In genomic region chr8:114876161-114876611, GRCm38 (mm10) we compare ENCODE assay signal across 9 mouse cellular contexts.
DNase-seq lines count a peak whose midpoint lies in the region; ATAC-seq and TF ChIP-seq lines count a peak whose summit lies in the region.
"Had no signal": no experiment of that assay in that cellular context is flagged by ENCODE, and none has a peak within 500 bp of the region (broad histone marks: within the 10 kb centered on the region; RNA-seq: fewer than 3 reads in every experiment).

No protein-coding gene starts in this region.

- no peak overlapping the region for H3K9ac ChIP-seq in kidney, postnatal 0 days (ENCODE audit: low read depth, low read length)
- no peak overlapping the region for H3K9ac ChIP-seq in limb, embryonic 12.5 days (replicated peaks)

- peak; percentile 81 for DNase-seq in kidney, postnatal 0 days (ENCODE audit: low spot score)
- no peak for DNase-seq in kidney, adult 9 months
- peak; percentile 53 for DNase-seq in forebrain, embryonic 10.5 days (ENCODE audit: extremely low spot score, low spot score)
- DNase-seq in retina, postnatal 1 day: peak; percentile 84
- DNase-seq in gastrocnemius, postnatal 4 days (ENCODE audit: low spot score in 2 of 2): no peak
- no peak for DNase-seq in left cerebral cortex, postnatal 4 days
- no peak for DNase-seq in right cerebral cortex, postnatal 36 days (ENCODE audit: low spot score in 2 of 2)

- WGBS in kidney, postnatal 0 days: 9% methylated on average over 11 of the region's 11 CpGs
- WGBS in forebrain, embryonic 10.5 days: 10% methylated on average over 11 of the region's 11 CpGs
- 9% methylated on average over 11 of the region's 11 CpGs for WGBS in limb, embryonic 12.5 days

- H3K27me3 ChIP-seq in kidney, postnatal 0 days (ENCODE audit: insufficient read depth, low read length): no peaks in the 10 kb centered on the region
- H3K27me3 ChIP-seq in forebrain, embryonic 10.5 days (ENCODE audit: poor library complexity, severe bottlenecking): peaks cover 49% of the 10 kb centered on the region
- peaks cover 5% of the 10 kb centered on the region for H3K27me3 ChIP-seq in limb, embryonic 12.5 days

- H3K4me2 ChIP-seq in kidney, postnatal 0 days (ENCODE audit: low read length): peak overlapping the region; percentile 8; the same call in 1 of the 2 replicates
- H3K4me2 ChIP-seq in limb, embryonic 12.5 days: peak overlapping the region; percentile 37

- 0 out of 2 replicates have a peak, but pooled peaks have one; percentile 27 for ATAC-seq in kidney, postnatal 0 days (replicated peaks; ENCODE audit: low FRiP score, low read depth)
- no peak for ATAC-seq in limb, embryonic 12.5 days (ENCODE audit: insufficient number of reproducible peaks, insufficient read depth, low FRiP score, low TSS enrichment, low read depth)

- peaks cover 15% of the 10 kb centered on the region for H3K4me1 ChIP-seq in kidney, postnatal 0 days (replicated peaks; ENCODE audit: insufficient read depth, low read length)
- H3K4me1 ChIP-seq in forebrain, embryonic 10.5 days: peaks cover 47% of the 10 kb centered on the region
- peaks cover 18% of the 10 kb centered on the region for H3K4me1 ChIP-seq in limb, embryonic 12.5 days (replicated peaks)

- TF ChIP-seq CTCF in kidney, postnatal 0 days (IDR thresholded peaks at IDR 0.05; ENCODE audit: low read depth): no peak

- H3K27ac ChIP-seq in kidney, postnatal 0 days: 0 out of 2 replicates have a peak overlapping the region, but pooled peaks have one; percentile 14
- H3K27ac ChIP-seq in forebrain, embryonic 10.5 days: peak overlapping the region; percentile 68
- 0 out of 2 replicates have a peak overlapping the region, but pooled peaks have one; percentile 51 for H3K27ac ChIP-seq in limb, embryonic 12.5 days

- H3K4me3 ChIP-seq in kidney, postnatal 0 days (replicated peaks; ENCODE audit: low read depth, low read length): no peak overlapping the region
- H3K4me3 ChIP-seq in forebrain, embryonic 10.5 days: peak overlapping the region; percentile 10; the same call in 1 of the 2 replicates
- no peak overlapping the region for H3K4me3 ChIP-seq in limb, embryonic 12.5 days (replicated peaks)
- H3K4me3 ChIP-seq: erythroblast, embryonic 14.5 days had no signal

- H3K9me3 ChIP-seq in kidney, postnatal 0 days (replicated peaks; ENCODE audit: low read length): no peaks in the 10 kb centered on the region
- peaks cover 5% of the 10 kb centered on the region; the same call in 1 of the 2 replicates for H3K9me3 ChIP-seq in forebrain, embryonic 10.5 days
- no peaks in the 10 kb centered on the region for H3K9me3 ChIP-seq in limb, embryonic 12.5 days

- no peaks in the 10 kb centered on the region for H3K36me3 ChIP-seq in kidney, postnatal 0 days (ENCODE audit: insufficient read depth, low read length)
- no peaks in the 10 kb centered on the region for H3K36me3 ChIP-seq in forebrain, embryonic 10.5 days (replicated peaks)
- H3K36me3 ChIP-seq in limb, embryonic 12.5 days: no peaks in the 10 kb centered on the region

- intact Hi-C loops in left cerebral cortex, postnatal 4 days (cut with DNase I): no loop called here

Comparison
In these comparisons a context has a peak if more than half of its experiments do, and no peak if none do; other contexts are left out.
1. DNase-seq: peak in kidney, postnatal 0 days (single experiment), forebrain, embryonic 10.5 days (single experiment) and retina, postnatal 1 day (single experiment); none in kidney, adult 9 months (single experiment), gastrocnemius, postnatal 4 days (0 of 2), left cerebral cortex, postnatal 4 days (single experiment) and right cerebral cortex, postnatal 36 days (0 of 2).
2. H3K27ac ChIP-seq: peak in every context shown above with its lines; median percentile 68 in forebrain, embryonic 10.5 days; 51 in limb, embryonic 12.5 days; 14 in kidney, postnatal 0 days.